Mouse (Mus musculus) ovary, postnatal 36 days (tissue): ENCODE results near the gene Scube1.

Source experiments
- DNase-seq: peaks from one replicate; pipeline ENCODE4 v3.0.0; 2022; ENCODE audit warnings: low spot score, mixed read lengths

Gene Scube1

GRCm38 (mm10) chr15:83709889-83710774 is 14.7 kb downstream of the Scube1 start:
- DNase-seq: no peak

DNA sequence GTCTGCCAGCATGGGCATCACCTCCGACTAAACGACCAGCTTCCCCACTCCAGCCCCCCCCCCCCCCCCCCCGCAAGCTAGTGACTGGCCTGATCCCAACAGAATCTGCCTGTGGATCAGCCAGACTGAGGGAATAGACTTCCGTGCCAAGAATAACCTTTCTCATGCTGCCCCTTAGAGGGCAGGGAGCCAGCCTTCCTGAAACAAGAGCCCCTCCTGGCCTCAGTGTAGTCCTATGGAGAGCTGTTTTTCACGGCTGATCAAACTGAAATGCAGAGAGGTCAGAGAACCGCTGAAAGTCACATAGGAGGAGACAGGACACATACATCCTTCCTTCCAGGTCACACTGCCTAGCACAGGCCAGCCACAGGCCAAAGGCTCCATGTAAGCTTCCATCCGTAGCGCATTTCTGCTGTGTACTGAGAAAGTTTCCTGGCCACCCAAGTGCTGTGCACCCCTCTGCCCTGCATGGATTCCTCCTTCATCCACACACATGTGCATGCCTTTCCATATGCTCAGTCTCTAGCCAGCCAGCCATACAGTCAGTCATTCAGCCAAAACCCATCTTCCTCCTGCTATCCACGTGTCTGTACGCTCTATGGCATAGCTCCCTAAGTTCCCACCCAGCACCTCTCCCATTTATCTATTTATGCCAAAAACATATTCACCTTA is 18.2 kb downstream of the Scube1 start:
- no peak for DNase-seq

- no peak for DNase-seq
These were observed 24.3 kb downstream of the Scube1 start for GRCm38 (mm10) chr15:83700593-83700923.

DNA sequence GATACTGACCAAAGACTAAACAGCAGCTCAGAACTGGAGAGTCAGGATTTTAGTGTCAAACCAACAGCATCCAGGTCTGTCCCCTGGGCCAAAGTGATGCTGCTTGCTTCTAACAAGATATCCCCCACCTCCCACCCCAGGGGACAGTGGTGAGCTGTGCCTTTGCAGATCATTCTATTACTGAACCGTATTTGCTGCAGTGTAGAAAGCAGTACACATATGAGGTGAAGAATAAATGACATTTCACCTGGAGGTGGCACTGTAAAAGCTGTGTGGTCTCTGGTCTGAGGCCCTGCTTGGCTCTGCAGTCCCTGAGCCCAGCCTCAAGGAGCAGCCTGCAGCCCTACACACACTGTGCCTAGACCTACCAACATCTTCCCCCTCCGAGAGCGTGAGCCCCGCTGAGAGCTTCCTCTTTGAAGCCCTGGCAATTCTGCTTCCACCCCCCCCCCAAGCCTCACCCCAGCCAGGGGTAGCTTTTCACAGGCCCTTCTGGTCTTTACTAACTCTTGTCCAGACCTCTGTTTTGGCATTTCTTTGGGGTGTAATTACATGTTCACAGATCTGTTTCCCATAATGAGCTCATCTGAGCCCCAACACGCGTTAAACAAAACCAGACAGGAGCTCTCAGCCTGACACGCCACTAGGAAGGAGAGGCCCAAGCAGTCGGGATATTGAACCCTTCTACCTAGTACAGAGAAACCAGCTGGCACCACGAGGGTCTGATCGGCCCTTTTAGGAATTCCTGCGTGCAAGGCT is 24.8 kb downstream of the Scube1 start:
- no peak for DNase-seq

- DNase-seq: no peak
These were observed 25.5 kb downstream of the Scube1 start for GRCm38 (mm10) chr15:83699132-83699833.

DNA sequence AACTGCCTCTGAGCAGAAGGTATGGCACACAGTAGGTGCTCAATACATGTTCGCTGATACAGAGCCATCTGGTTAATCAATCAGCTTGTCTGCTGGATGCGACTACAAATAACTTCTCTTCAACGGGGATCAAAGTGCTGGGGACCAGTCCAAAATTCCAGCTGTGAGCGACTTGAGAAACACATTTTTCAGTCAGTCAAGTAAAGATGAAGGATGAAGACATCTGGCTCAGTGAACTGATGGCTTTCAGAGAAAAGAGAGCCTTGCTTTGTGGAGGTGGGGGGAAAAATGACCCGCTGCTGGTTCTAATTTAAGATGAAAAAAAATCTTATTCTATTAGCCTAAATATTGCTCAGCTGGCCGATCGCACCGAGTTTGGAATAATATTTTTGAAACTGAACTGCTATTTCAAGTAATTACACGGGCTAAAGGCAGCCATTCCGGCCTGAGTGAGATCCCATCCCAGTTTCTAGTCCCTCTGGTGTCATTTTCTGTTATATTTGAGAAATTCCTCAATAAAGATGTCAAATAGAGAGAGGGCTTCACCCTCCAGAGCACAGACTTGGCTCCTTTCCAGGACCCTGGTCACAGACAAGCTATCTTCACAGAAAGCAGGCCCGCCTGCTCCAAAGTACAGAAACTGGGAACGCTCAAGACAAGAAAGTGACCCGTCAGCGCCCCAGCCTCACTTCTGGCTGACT is 28.0 kb downstream of the Scube1 start:
- no peak for DNase-seq

- no peak for DNase-seq
These were observed 29.7 kb downstream of the Scube1 start for GRCm38 (mm10) chr15:83695159-83695558.

- DNase-seq: no peak
These were observed 32.9 kb downstream of the Scube1 start for GRCm38 (mm10) chr15:83691901-83692361.

GRCm38 (mm10) chr15:83689946-83690345 is 34.9 kb downstream of the Scube1 start:
- no peak for DNase-seq

GRCm38 (mm10) chr15:83686601-83687000 is 38.2 kb downstream of the Scube1 start:
- no peak for DNase-seq

DNA sequence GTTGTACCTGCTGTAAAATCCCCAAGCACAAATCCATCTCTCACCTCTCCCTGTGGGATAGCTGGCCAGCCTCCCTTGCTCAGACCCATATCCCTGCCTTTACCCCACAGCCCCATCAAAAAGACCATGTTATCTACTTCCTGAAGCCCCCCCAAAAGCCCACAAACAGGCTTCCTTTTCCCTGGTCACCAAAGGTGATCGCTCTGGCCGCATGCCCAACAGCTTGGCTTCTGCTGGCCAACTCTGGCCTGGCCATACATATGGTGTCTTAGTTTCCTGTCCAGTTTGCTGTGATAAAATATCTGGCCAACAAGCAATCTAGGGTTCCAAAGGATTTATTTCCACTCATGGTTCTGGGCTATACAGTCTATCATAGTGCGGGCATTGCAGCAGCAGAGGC is 38.9 kb downstream of the Scube1 start:
- DNase-seq: no peak

DNA sequence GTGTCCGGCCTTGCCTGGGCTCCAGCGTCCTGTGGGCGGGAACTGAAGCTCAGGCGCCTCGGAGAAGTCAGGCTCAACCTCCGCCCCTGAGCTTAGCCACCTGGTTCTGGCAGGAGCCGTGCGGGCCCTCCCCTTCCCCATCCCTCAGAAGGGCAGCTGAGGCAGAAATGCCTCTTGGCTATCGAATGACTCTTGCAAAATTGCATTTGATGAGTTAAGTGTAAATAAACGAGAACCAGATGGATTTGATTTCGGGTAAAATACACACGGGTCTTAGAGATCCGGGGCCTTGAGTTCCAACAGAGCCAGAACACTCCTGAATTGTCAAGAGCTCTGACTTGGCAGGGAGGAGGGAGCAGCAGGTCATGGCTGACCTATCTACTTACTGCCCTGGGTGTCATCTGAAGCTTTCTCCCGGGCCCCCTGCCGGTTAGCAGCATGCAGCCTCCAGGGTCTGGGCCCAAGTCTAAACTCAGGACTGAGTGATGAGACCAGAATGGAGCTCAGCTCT is 41.7 kb downstream of the Scube1 start:
- DNase-seq: no peak

GRCm38 (mm10) chr15:83680300-83680699 is 44.5 kb downstream of the Scube1 start:
- peak; percentile 32 for DNase-seq

DNA sequence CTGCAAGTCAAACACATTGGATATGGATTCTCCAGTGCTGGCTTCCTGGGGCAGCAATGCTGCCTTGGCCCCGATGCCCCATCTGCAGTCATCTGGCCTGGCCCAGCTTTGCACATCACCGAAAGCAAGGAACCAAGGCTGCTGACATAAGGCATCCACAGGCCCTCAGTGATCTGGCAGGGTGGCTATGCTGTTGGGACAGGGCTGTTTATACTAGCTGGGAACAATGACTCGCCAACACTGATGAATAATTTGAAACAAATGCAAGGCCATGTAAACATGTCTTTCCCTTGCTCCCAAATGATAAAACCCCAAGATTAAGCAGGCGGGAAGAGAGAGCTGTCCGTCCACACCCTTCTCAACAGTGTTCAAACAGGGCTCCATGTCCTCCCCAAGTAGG is 45.1 kb downstream of the Scube1 start:
- DNase-seq: peak; percentile 26

- no peak for DNase-seq
These were observed 46.2 kb downstream of the Scube1 start for GRCm38 (mm10) chr15:83678606-83679005.

DNA sequence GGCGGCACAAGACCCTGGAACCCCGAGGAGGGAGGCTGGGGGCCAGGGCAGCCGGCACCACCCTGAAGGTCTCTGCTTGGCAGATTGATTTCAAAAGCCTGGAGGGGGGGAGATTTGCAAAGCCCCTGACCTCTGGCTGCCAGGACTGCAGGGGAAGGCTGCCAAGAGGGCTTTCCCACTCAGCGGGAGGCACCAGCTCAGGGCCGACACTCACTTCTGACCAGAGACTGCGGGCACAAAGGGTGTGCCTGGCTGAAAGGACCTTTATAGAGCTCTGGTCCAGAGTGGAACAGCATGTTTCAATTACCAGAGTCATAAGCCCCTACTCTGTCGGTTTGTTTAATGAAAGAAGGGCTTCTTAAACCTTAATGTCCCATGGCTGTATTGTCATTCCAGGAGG is 46.7 kb downstream of the Scube1 start:
- peak; percentile 41 for DNase-seq

- no peak for DNase-seq
These were observed 47.7 kb downstream of the Scube1 start for GRCm38 (mm10) chr15:83677098-83677497.

GRCm38 (mm10) chr15:83676286-83676685 is 48.5 kb downstream of the Scube1 start:
- no peak for DNase-seq

DNA sequence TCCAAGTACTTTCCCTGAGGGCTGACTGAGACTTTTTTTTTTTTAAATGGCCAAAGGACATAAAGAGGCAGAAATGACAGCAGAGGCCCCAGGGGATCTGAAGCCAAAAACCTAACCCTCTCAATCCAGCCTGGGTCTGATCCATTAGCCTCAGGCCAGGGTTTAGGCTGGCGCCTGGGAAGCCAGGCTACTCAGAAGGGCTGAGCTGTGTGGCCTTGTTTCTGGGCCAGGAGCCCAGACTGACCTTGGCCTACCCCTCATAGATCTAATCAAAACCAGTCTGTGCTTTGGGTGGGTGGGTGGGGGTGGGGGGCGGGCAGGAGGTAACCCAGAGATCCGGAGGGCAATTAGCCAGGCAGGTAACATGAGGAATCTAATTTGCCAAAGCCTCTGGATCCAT is 51.2 kb downstream of the Scube1 start:
- DNase-seq: no peak

DNA sequence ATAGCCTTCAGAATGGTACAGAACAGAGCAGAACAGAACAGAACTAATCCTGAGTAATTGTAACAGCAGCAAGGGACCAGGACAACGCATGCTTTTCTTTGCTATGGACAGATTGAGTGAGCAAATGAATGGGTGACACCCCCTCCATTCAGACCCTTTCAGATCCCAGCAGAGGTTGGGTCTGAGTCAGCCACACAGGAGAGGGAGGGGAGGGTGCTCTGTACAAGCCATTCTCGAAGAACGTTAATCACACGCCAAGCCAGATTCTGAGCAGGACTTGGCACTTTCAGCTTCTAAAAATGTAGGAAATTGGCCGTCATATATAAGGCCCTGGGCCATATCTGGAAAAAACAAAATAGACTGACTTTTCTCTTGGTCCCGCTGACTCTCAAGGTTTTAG is 57.3 kb downstream of the Scube1 start:
- no peak for DNase-seq

DNA sequence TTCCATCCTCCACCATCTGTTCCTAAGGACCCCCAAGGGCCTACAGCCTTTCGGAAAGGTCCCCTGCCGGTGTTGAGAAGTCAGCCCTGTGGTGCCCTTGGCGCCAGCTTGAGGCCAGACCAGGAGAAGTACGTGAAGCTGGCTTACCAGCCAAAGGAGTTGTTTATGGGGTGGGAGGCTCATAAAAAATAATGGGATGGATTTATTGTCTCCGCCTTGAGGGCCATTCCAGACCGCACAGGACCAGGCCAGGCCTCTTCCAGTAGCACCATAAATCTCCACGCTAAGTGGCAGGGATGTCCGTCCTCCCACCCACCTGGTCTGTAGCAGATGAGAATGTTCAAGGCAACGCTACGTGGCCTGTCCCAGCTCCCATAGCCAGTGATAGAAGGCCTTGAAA is 58.4 kb downstream of the Scube1 start:
- no peak for DNase-seq
